Mouse (Mus musculus) liver, postnatal 0 days (tissue): ENCODE measurements around the gene Cdh23. TPM values are rescaled to one million over a fixed set of nuclear protein-coding genes. Genes with fewer than 3 reads are reported as not detected.

ENCODE experiments used
- ATAC-seq: fragments of 200-750 bp; cut with Nextera tagmentation; 2 replicates; pipeline ENCODE4 v1.8.0; 2017; ENCODE audit warnings: mild to moderate bottlenecking, moderate library complexity
- DNase-seq: peaks from one replicate; pipeline ENCODE4 v3.0.0-alpha.2; 2016
- H3K27ac ChIP-seq: fragments of 300-500 bp; sonication (generic); 2 replicates; pipeline ENCODE4 v1.5.1; 2014; ENCODE audit warnings: antibody characterized with exemption, moderate library complexity, mild to moderate bottlenecking, low read depth
- H3K27me3 ChIP-seq: fragments of 300-500 bp; sonication (generic); 2 replicates; pipeline ENCODE4 v1.6.1; 2014; ENCODE audit warnings: low read length, control low read depth, mixed read lengths; ENCODE audit not compliant: insufficient read depth
- H3K36me3 ChIP-seq: fragments of 300-500 bp; sonication (generic); replicated peaks from 2 replicates; pipeline ENCODE4 v1.6.1; 2014; ENCODE audit warnings: mild to moderate bottlenecking, control low read depth, low read length, moderate library complexity, mixed read lengths; ENCODE audit not compliant: insufficient read depth
- H3K4me1 ChIP-seq: fragments of 300-500 bp; sonication (generic); 2 replicates; pipeline ENCODE4 v1.6.1; 2014; ENCODE audit warnings: antibody characterized with exemption, mild to moderate bottlenecking, control low read depth; ENCODE audit not compliant: insufficient read depth
- H3K4me2 ChIP-seq: fragments of 300-500 bp; sonication (generic); 2 replicates; pipeline ENCODE4 v1.6.1; 2014; ENCODE audit warnings: low read depth, mild to moderate bottlenecking, low read length, moderate library complexity, mixed read lengths
- H3K4me3 ChIP-seq: fragments of 300-500 bp; sonication (generic); 2 replicates; pipeline ENCODE4 v1.5.1; 2014; ENCODE audit warnings: low read depth, low read length
- H3K9ac ChIP-seq: fragments of 300-500 bp; sonication (generic); replicated peaks from 2 replicates; pipeline ENCODE4 v1.6.1; 2014; ENCODE audit warnings: mild to moderate bottlenecking, moderate library complexity
- H3K9me3 ChIP-seq: fragments of 300-500 bp; sonication (generic); 2 replicates; pipeline ENCODE4 v1.6.1; 2016; ENCODE audit warnings: mild to moderate bottlenecking, control low read depth, low read length, mixed read lengths
- CTCF ChIP-seq: sonication (generic); IDR thresholded peaks from 2 replicates; pipeline ENCODE4 v1.5.1; 2016; ENCODE audit warnings: antibody characterized with exemption, low read depth
- EP300 ChIP-seq: IDR thresholded peaks from 2 replicates; pipeline ENCODE4 v1.6.1; 2016; ENCODE audit warnings: antibody characterized with exemption, low read depth, mild to moderate bottlenecking
- WGBS: fragments of 180-500 bp; shearing (Covaris S2); extraction: QIAGEN DNeasy Blood & Tissue Kit; methylation state at CpG from one replicate; pipeline ENCODE4 v1.1.7; 2014; ENCODE audit not compliant: insufficient replicate concordance; 5-methylcytosine and 5-hydroxymethylcytosine counted together
- polyA plus RNA-seq: library from polyadenylated mRNA; unstranded; fragments of >200 nt; fragmentation: Nextera tagmentation; extraction: Ambion mirVana; gene quantifications from 2 replicates; pipeline ENCODE4 v1.2.1, GENCODE M21; 2015

Cdh23 gene
- polyA plus RNA-seq, 1 experiment from 2014 or later: 0.28 TPM

DNA sequence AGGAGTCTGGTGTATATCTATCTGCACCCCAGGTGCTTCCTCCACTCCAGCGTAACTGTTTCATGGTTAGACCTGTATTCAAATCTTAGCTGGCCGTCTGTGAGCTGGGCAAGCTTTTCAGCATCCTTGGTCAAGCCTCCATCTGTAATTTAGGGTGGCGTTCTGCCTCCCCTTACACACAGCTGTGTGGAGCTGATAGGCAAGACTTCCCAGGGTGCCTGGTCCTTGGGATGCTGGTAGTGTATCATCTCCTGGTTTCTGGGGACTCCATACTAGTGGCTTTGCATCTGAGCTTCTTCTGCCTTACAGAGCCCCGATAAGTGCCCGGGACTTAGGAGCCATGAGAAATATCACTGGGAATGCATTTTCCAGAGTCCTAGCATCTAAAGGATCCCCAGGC lies 346.6 kb downstream of the Cdh23 start:
- Histone ChIP-seq H3K27me3 (no peaks in the 10 kb centered on the region), H3K36me3 (no peaks in the 10 kb centered on the region), H3K4me1 (peaks cover 58% of the 10 kb centered on the region), H3K9ac (peak overlapping the region; percentile 85), H3K4me2 (peak overlapping the region; percentile 91), H3K27ac (peak overlapping the region; percentile 94), H3K4me3 (peak overlapping the region; percentile 77), H3K9me3 (no peaks in the 10 kb centered on the region)
- WGBS: 69% methylated on average over 5 of the region's 5 CpGs
- DNase-seq (peak; percentile 35), ATAC-seq (peak; percentile 46)
- TF ChIP-seq CTCF (no peak), EP300 (peak; percentile 74)

- Histone ChIP-seq H3K4me1 (peaks cover 58% of the 10 kb centered on the region), H3K9ac (peak overlapping the region; percentile 85), H3K4me2 (peak overlapping the region; percentile 91), H3K27ac (peak overlapping the region; percentile 94), H3K36me3 (no peaks in the 10 kb centered on the region), H3K4me3 (peak overlapping the region; percentile 77), H3K27me3 (no peaks in the 10 kb centered on the region), H3K9me3 (no peaks in the 10 kb centered on the region)
- DNase-seq (peak; percentile 68), ATAC-seq (no peak)
- TF ChIP-seq CTCF (no peak), EP300 (no peak)
- 37% methylated on average over 6 of the region's 6 CpGs for WGBS
Observed at GRCm38 (mm10) chr10:60349056-60349455, 347.2 kb downstream of the Cdh23 start.

- H3K4me2 ChIP-seq: peak overlapping the region; percentile 91
- DNase-seq (no peak), ATAC-seq (peak; percentile 14; the same call in 1 of the 2 replicates)
- no peaks in the 10 kb centered on the region for H3K9me3 ChIP-seq
- no peaks in the 10 kb centered on the region for H3K36me3 ChIP-seq
- H3K27me3 ChIP-seq: no peaks in the 10 kb centered on the region
- WGBS: 36% methylated on average over 9 of the region's 9 CpGs
- H3K27ac ChIP-seq: peak overlapping the region; percentile 94
- no peak; the same call in 1 of the 2 replicates for TF ChIP-seq EP300
- peak overlapping the region; percentile 77 for H3K4me3 ChIP-seq
- H3K9ac ChIP-seq: peak overlapping the region; percentile 85
- H3K4me1 ChIP-seq: peaks cover 58% of the 10 kb centered on the region
Observed at GRCm38 (mm10) chr10:60347768-60348610, 348.3 kb downstream of the Cdh23 start.

- Histone ChIP-seq H3K27me3 (no peaks in the 10 kb centered on the region), H3K4me2 (peak within 1 kb of the TSS; percentile 91), H3K27ac (peak within 1 kb of the TSS; percentile 94), H3K4me3 (peak within 1 kb of the TSS; percentile 77), H3K9ac (peak within 1 kb of the TSS; percentile 85), H3K9me3 (no peaks in the 10 kb centered on the region), H3K4me1 (peaks cover 52% of the 10 kb centered on the region), H3K36me3 (no peaks in the 10 kb centered on the region)
- ATAC-seq: peak; percentile 76
- under 1% methylated on average over 37 of the region's 37 CpGs for WGBS
- DNase-seq: peak; percentile 92
- TF ChIP-seq EP300 (no peak), CTCF (peak; percentile 92)
Observed at GRCm38 (mm10) chr10:60346701-60347405, 349.4 kb downstream of the Cdh23 start, which contains the start of gene Vsir. Gene Vsir (plus strand): TSS chr10:60346851.

GRCm38 (mm10) chr10:60346056-60346455 lies 350.2 kb downstream of the Cdh23 start:
- H3K27ac ChIP-seq: peak overlapping the region; percentile 57
- no peaks in the 10 kb centered on the region for H3K27me3 ChIP-seq
- H3K36me3 ChIP-seq: no peaks in the 10 kb centered on the region
- H3K9me3 ChIP-seq: no peaks in the 10 kb centered on the region
- WGBS: 67% methylated on average over 4 of the region's 4 CpGs
- ATAC-seq: no peak
- peaks cover 44% of the 10 kb centered on the region for H3K4me1 ChIP-seq
- H3K4me3 ChIP-seq: peak overlapping the region; percentile 77; the same call in 1 of the 2 replicates
- peak overlapping the region; percentile 91 for H3K4me2 ChIP-seq
- no peak for DNase-seq
- no peak for TF ChIP-seq EP300
- no peak for TF ChIP-seq CTCF
- no peak overlapping the region for H3K9ac ChIP-seq

GRCm38 (mm10) chr10:60344111-60344510 lies 352.2 kb downstream of the Cdh23 start:
- H3K4me1 ChIP-seq: peaks cover 31% of the 10 kb centered on the region
- no peak for TF ChIP-seq CTCF
- ATAC-seq (no peak), DNase-seq (peak; percentile 68)
- no peaks in the 10 kb centered on the region for H3K36me3 ChIP-seq
- no peak overlapping the region for H3K9ac ChIP-seq
- no peaks in the 10 kb centered on the region for H3K27me3 ChIP-seq
- H3K27ac ChIP-seq: peak overlapping the region; percentile 66
- 0 out of 2 replicates have a peak overlapping the region, but pooled peaks have one; percentile 13 for H3K4me2 ChIP-seq
- 39% methylated on average over 3 of the region's 3 CpGs for WGBS
- H3K9me3 ChIP-seq: no peaks in the 10 kb centered on the region
- H3K4me3 ChIP-seq: no peak overlapping the region
